Mouse (Mus musculus): ENCODE measurements around the gene Wnt6. TPM values are rescaled to one million over a fixed set of nuclear protein-coding genes. Genes with fewer than 3 reads are reported as not detected.

Gene Wnt6
- 0.87 to 2.2 TPM (median 0.96 TPM) in 3 replicates for total RNA-seq (2017)

GRCm38 (mm10) chr1:74771845-74771930, at the start of gene Wnt6:
Wnt6 (plus strand) TSS chr1:74771892.
- ATAC-seq (replicated peaks; ENCODE audit: insufficient number of reproducible peaks, low FRiP score, low TSS enrichment, poor library complexity, severe bottlenecking), result no peak

GRCm38 (mm10) chr1:74723748-74724147, 47.9 kb upstream of the Wnt6 start:
- ATAC-seq (replicated peaks; ENCODE audit: insufficient number of reproducible peaks, low FRiP score, low TSS enrichment, poor library complexity, severe bottlenecking), result no peak

- no peak for ATAC-seq (replicated peaks; ENCODE audit: insufficient number of reproducible peaks, low FRiP score, low TSS enrichment, poor library complexity, severe bottlenecking)
Observed at GRCm38 (mm10) chr1:74726114-74726513, 45.6 kb upstream of the Wnt6 start.

GRCm38 (mm10) chr1:74726674-74727073, 45.0 kb upstream of the Wnt6 start:
- ATAC-seq (replicated peaks; ENCODE audit: insufficient number of reproducible peaks, low FRiP score, low TSS enrichment, poor library complexity, severe bottlenecking), result no peak

GRCm38 (mm10) chr1:74728446-74728845, 43.2 kb upstream of the Wnt6 start:
- ATAC-seq (replicated peaks; ENCODE audit: insufficient number of reproducible peaks, low FRiP score, low TSS enrichment, poor library complexity, severe bottlenecking), result no peak

GRCm38 (mm10) chr1:74736977-74737376, 34.7 kb upstream of the Wnt6 start:
- ATAC-seq (replicated peaks; ENCODE audit: insufficient number of reproducible peaks, low FRiP score, low TSS enrichment, poor library complexity, severe bottlenecking), result no peak

GRCm38 (mm10) chr1:74737500-74737899, 34.2 kb upstream of the Wnt6 start:
- no peak for ATAC-seq (replicated peaks; ENCODE audit: insufficient number of reproducible peaks, low FRiP score, low TSS enrichment, poor library complexity, severe bottlenecking)

GRCm38 (mm10) chr1:74740846-74741245, 30.8 kb upstream of the Wnt6 start:
- ATAC-seq (replicated peaks; ENCODE audit: insufficient number of reproducible peaks, low FRiP score, low TSS enrichment, poor library complexity, severe bottlenecking), result no peak

GRCm38 (mm10) chr1:74747335-74747734, 24.4 kb upstream of the Wnt6 start:
- no peak for ATAC-seq (replicated peaks; ENCODE audit: insufficient number of reproducible peaks, low FRiP score, low TSS enrichment, poor library complexity, severe bottlenecking)

- no peak for ATAC-seq (replicated peaks; ENCODE audit: insufficient number of reproducible peaks, low FRiP score, low TSS enrichment, poor library complexity, severe bottlenecking)
Observed at GRCm38 (mm10) chr1:74748643-74749271, 22.9 kb upstream of the Wnt6 start, which contains the start of gene Prkag3. Prkag3 (minus strand) TSS chr1:74749221.

- ATAC-seq (replicated peaks; ENCODE audit: insufficient number of reproducible peaks, low FRiP score, low TSS enrichment, poor library complexity, severe bottlenecking), result no peak
Observed at GRCm38 (mm10) chr1:74749301-74749700, 22.4 kb upstream of the Wnt6 start.

GRCm38 (mm10) chr1:74750683-74751082, 21.0 kb upstream of the Wnt6 start:
- no peak for ATAC-seq (replicated peaks; ENCODE audit: insufficient number of reproducible peaks, low FRiP score, low TSS enrichment, poor library complexity, severe bottlenecking)

- ATAC-seq (replicated peaks; ENCODE audit: insufficient number of reproducible peaks, low FRiP score, low TSS enrichment, poor library complexity, severe bottlenecking), result no peak
Observed at GRCm38 (mm10) chr1:74752150-74752549, 19.5 kb upstream of the Wnt6 start.

- ATAC-seq (replicated peaks; ENCODE audit: insufficient number of reproducible peaks, low FRiP score, low TSS enrichment, poor library complexity, severe bottlenecking), result no peak
Observed at GRCm38 (mm10) chr1:74752833-74753232, 18.9 kb upstream of the Wnt6 start.

- ATAC-seq (replicated peaks; ENCODE audit: insufficient number of reproducible peaks, low FRiP score, low TSS enrichment, poor library complexity, severe bottlenecking), result no peak
Observed at GRCm38 (mm10) chr1:74753266-74753974, 18.3 kb upstream of the Wnt6 start.

- no peak for ATAC-seq (replicated peaks; ENCODE audit: insufficient number of reproducible peaks, low FRiP score, low TSS enrichment, poor library complexity, severe bottlenecking)
Observed at GRCm38 (mm10) chr1:74754175-74754785, 17.4 kb upstream of the Wnt6 start.

- ATAC-seq (replicated peaks; ENCODE audit: insufficient number of reproducible peaks, low FRiP score, low TSS enrichment, poor library complexity, severe bottlenecking), result no peak
Observed at GRCm38 (mm10) chr1:74759773-74760172, 11.9 kb upstream of the Wnt6 start.

- ATAC-seq (replicated peaks; ENCODE audit: insufficient number of reproducible peaks, low FRiP score, low TSS enrichment, poor library complexity, severe bottlenecking), result peak; percentile 71; the same call in 1 of the 2 replicates
Observed at GRCm38 (mm10) chr1:74763081-74763480, 8.6 kb upstream of the Wnt6 start.

GRCm38 (mm10) chr1:74770727-74771466, 795 bp upstream of the Wnt6 start:
- ATAC-seq (replicated peaks; ENCODE audit: insufficient number of reproducible peaks, low FRiP score, low TSS enrichment, poor library complexity, severe bottlenecking), result no peak

- ATAC-seq (replicated peaks; ENCODE audit: insufficient number of reproducible peaks, low FRiP score, low TSS enrichment, poor library complexity, severe bottlenecking), result no peak
Observed at GRCm38 (mm10) chr1:74771467-74771844, 236 bp upstream of the Wnt6 start.
